Mouse (Mus musculus) neural tube, embryonic 15.5 days (tissue): ENCODE results near the gene Unc93a. TPM values are rescaled to one million over a fixed set of nuclear protein-coding genes. Genes with fewer than 3 reads are reported as not detected.
"Not testable (repeated sequence)": the region's sequence is repeated elsewhere in the genome, so short reads cannot be mapped to it uniquely, and the experiment has no call there.

ENCODE experiments used
- ATAC-seq: fragments of 200-750 bp; cut with Nextera tagmentation; 2 replicates; pipeline ENCODE4 v1.8.0; 2017; ENCODE audit warnings: mild to moderate bottlenecking, moderate TSS enrichment, moderate library complexity; ENCODE audit not compliant: low FRiP score
- H3K27ac ChIP-seq: fragments of 300-500 bp; sonication (generic); replicated peaks from 2 replicates; pipeline ENCODE4 v1.5.1; 2015; ENCODE audit warnings: mild to moderate bottlenecking, inconsistent platforms
- H3K27me3 ChIP-seq: fragments of 300-500 bp; sonication (generic); replicated peaks from 2 replicates; pipeline ENCODE4 v1.6.1; 2015; ENCODE audit warnings: inconsistent platforms
- H3K36me3 ChIP-seq: fragments of 300-500 bp; sonication (generic); 2 replicates; pipeline ENCODE4 v1.6.1; 2015; ENCODE audit warnings: inconsistent platforms
- H3K4me1 ChIP-seq: fragments of 300-500 bp; sonication (generic); 2 replicates; pipeline ENCODE4 v1.6.1; 2015; ENCODE audit warnings: inconsistent platforms
- H3K4me2 ChIP-seq: fragments of 300-500 bp; sonication (generic); 2 replicates; pipeline ENCODE4 v1.6.1; 2015; ENCODE audit warnings: inconsistent platforms, mild to moderate bottlenecking, moderate library complexity
- H3K4me3 ChIP-seq: fragments of 300-500 bp; sonication (generic); replicated peaks from 2 replicates; pipeline ENCODE4 v1.5.1; 2015; ENCODE audit warnings: mild to moderate bottlenecking, inconsistent platforms
- H3K9ac ChIP-seq: fragments of 300-500 bp; sonication (generic); replicated peaks from 2 replicates; pipeline ENCODE4 v1.6.1; 2015; ENCODE audit warnings: mild to moderate bottlenecking, inconsistent platforms
- H3K9me3 ChIP-seq: fragments of 300-500 bp; sonication (generic); replicated peaks from 2 replicates; pipeline ENCODE4 v1.6.1; 2016; ENCODE audit warnings: inconsistent platforms
- WGBS: fragments of 180-500 bp; shearing (Covaris S2); methylation state at CpG from one replicate; pipeline ENCODE4 v1.1.7; 2015; ENCODE audit warnings: mixed read lengths; 5-methylcytosine and 5-hydroxymethylcytosine counted together
- polyA plus RNA-seq: library from polyadenylated mRNA; unstranded; fragments of >200 nt; fragmentation: Nextera tagmentation; extraction: Ambion mirVana; gene quantifications from 2 replicates; pipeline ENCODE4 v1.2.1, GENCODE M21; 2015

Unc93a gene
- not detected in 2 replicates for polyA plus RNA-seq

DNA sequence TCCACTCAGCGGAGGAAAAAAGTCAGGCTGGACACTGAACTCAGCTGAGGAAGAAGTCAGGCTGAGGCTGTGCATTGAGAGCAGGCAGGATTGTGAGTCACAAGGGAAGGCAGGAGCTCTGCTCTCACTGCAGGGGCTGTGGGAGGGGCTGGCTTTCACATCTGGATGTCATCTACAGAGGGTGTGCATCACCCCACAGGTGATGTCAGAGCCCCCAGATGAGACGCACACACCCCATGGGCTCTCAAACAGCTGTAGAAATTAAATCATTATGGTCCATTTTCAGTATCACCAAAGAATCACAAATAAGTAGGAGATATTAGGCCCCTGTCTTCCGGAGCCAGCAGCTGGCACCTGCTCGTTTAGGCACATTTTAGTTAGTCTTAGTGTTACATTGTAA is at the start of gene Unc93a:
Unc93a (minus strand) TSS at position 101 of the 400 bp plus-strand sequence.
- not testable (repeated sequence) for H3K27me3 ChIP-seq, H3K4me3 ChIP-seq, H3K4me1 ChIP-seq, H3K36me3 ChIP-seq, H3K4me2 ChIP-seq, ATAC-seq, H3K9ac ChIP-seq, H3K27ac ChIP-seq, H3K9me3 ChIP-seq
- WGBS, result 74% methylated on average over 3 of the region's 4 CpGs

DNA sequence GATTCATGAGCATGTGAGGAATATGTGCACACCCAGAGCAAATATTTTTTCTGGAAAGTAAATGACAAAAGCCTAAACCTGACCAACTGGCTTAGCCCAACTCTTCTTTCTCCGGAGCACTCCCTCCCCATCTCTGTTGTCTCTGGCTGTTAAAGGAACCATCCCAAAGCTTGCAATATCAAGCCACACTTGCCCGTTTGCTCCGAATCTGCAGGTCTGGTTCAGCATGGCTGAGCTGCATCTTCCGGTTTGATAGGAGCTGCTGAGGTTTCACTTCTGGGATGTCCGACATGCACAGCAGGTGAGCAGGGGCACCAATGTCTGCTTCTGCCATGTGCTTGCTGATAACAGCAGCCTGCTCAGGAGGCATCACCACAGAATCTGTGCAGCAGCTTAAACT is 48.9 kb upstream of the Unc93a start:
- H3K9me3 ChIP-seq, result peaks cover 32% of the 10 kb centered on the region
- 92% methylated on average over 5 of the region's 5 CpGs for WGBS
- H3K27me3 ChIP-seq, H3K36me3 ChIP-seq, ATAC-seq, H3K27ac ChIP-seq, H3K4me3 ChIP-seq, H3K9ac ChIP-seq, H3K4me1 ChIP-seq, H3K4me2 ChIP-seq: not testable (repeated sequence)

DNA sequence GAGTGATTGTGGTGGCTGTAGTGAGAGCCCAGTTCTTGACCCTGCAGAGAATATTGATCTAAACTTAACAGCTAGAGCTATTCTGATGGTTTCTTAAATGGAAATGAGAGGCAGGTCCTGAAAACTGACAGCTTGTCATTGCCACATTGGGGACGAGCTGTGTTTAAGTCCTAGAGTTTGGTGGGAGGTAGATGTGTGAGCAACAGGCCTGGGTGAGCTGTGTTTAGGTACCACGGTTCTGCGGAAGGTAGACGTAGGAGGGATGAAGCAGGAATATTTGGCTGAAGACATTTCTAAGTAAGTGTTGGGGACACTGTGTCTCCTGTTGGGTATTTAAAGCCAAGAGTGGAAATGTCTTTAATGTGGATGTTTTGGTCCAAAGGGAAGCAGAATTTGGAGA is 47.4 kb upstream of the Unc93a start:
- not testable (repeated sequence) for H3K4me1 ChIP-seq, H3K4me3 ChIP-seq, H3K4me2 ChIP-seq, H3K36me3 ChIP-seq, H3K27me3 ChIP-seq, H3K9ac ChIP-seq, ATAC-seq, H3K27ac ChIP-seq
- H3K9me3 ChIP-seq, result peaks cover 25% of the 10 kb centered on the region
- WGBS, result 88% methylated on average over 4 of the region's 4 CpGs

DNA sequence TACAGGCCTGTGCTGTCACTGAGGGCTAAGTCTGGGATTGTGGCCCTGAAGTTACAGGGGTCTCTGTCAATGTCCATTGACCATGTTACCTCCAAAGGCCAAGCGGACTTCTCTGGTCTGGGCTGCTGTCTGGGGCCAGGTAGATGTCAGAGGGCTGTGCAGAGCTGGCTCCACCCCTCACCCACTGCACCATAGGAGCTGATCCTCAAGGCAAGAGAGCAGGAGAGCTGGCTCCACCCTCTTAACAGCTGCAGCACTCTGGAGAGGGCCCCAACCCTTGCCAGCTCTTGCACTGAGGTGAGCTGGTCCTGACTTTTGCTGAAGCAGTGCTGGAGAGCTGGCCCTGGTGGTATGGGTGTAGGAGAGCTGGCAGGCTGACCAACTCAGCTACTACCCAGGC is 46.2 kb upstream of the Unc93a start:
- H3K27me3 ChIP-seq, H3K4me3 ChIP-seq, H3K4me2 ChIP-seq, H3K9ac ChIP-seq, H3K36me3 ChIP-seq, H3K4me1 ChIP-seq, ATAC-seq, H3K27ac ChIP-seq: not testable (repeated sequence)
- H3K9me3 ChIP-seq, result peaks cover 21% of the 10 kb centered on the region
- 60% methylated on average over 1 of the region's 1 CpGs for WGBS

DNA sequence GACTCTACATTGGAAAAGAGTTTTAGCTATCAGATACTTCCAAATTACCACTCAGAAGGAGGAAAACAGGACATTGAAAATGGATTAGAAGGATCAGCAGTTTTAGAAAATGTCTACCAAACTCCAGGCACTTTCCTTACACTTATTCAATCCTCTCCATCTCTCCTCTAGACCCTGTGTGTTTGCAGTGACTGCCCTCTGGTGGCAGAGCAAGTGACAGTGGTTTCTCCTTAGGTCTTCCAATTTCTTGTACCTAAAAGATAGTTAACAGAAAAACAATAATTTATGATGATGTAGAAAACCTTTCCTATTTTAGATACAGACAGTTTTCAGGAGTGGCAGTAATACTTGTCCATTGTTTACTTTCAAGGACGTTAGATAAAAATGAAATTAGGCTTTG is 44.0 kb upstream of the Unc93a start:
- not testable (repeated sequence) for H3K36me3 ChIP-seq, H3K27me3 ChIP-seq, H3K27ac ChIP-seq, H3K4me1 ChIP-seq, ATAC-seq, H3K9ac ChIP-seq, H3K4me2 ChIP-seq, H3K4me3 ChIP-seq
- WGBS, result 14% methylated on average over 1 of the region's 1 CpGs
- peaks cover 12% of the 10 kb centered on the region for H3K9me3 ChIP-seq

DNA sequence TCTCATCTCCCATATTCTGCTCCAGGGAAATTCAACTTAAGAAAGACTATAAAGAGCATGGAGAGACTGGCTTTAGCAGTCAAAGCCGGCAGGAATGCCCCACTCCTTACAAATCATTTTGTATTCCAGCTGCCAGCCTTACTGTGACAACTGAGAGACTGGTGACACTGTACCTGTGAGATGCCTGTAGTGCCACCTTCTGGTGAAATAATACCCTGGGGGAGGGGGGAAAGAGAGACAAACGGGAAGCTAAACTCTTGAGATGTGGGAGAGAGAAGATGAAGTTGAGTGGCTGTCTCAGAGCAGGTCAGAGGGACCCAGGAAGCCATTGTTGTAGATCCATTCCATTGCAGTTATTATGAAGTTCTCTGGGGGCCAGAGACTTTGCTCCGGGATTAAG is 42.4 kb upstream of the Unc93a start:
- not testable (repeated sequence) for H3K4me1 ChIP-seq, H3K9ac ChIP-seq, H3K27me3 ChIP-seq, H3K4me3 ChIP-seq, H3K4me2 ChIP-seq, H3K27ac ChIP-seq, H3K36me3 ChIP-seq, ATAC-seq, H3K9me3 ChIP-seq
- 57% methylated on average over 2 of the region's 3 CpGs for WGBS

DNA sequence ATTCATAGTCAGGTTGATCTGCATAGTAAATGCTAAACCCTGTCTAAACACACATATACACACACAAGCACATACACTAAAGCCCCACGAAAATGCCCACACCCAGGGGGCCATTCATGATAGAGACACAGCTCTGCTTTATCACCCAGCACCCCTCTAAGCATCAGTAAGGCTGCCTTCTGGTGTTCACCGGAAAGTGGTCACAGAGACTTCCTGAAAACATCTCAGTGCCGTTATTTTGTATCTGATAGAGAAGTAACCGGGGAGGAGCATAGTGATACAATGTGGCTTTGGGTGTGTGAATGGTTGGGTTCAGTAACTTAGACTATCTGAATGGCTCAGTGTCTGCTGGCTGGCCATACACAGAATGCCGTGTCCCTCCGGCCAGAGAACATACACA is 42.0 kb upstream of the Unc93a start:
- not testable (repeated sequence) for ATAC-seq, H3K36me3 ChIP-seq, H3K4me3 ChIP-seq, H3K27me3 ChIP-seq, H3K9me3 ChIP-seq, H3K27ac ChIP-seq, H3K4me1 ChIP-seq, H3K4me2 ChIP-seq, H3K9ac ChIP-seq
- 90% methylated on average over 6 of the region's 6 CpGs for WGBS

DNA sequence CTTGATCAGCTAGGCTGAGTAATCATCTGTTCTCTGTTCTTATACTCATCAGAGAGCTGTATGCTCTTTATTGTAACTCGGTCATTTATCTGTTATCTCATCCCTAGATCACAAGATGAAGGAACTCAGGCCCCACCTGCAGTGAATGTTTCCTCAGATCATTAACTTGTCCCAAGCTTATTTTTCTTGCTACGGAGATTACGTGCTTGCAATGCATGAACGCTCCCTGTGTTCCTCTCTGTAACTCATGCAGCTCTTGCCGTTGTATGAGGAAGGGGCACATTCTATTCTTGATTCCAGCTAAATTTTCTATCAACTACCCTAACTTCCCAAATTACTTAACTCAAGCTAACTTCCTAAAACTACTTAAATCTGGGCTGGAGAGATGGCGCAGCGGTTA is 14.5 kb upstream of the Unc93a start:
- 89% methylated on average over 7 of the region's 7 CpGs for WGBS

DNA sequence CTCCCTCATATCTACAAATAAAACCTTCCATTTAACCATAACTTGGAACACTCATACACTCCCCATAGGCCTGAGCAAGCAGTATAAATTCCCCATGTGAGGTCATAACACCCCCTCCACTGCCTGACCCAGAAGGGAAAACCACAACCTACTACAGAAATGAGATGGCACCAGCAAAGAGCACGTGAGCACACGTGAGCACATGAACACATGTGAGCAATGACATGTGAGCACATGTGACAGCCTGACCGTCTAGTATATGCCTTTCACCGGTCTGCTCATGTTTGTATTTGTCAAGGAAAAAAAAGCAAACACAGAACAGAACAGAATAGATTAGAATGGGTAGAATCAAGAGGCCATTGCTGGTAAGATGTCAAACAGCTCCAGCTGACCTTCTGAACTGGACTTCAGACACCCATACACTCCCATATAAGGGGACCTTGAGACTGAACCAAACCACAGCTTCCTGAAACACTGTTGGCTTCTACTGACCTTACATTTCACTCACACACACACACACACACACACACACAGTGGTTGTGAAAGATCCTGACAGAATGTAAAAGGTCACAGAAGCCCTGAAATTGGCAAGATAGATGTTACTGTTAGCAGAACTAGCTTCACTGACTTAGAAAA is 13.1 kb upstream of the Unc93a start:
- not testable (repeated sequence) for H3K4me3 ChIP-seq, H3K9ac ChIP-seq, H3K4me2 ChIP-seq, H3K9me3 ChIP-seq, H3K36me3 ChIP-seq, H3K27me3 ChIP-seq, H3K27ac ChIP-seq, H3K4me1 ChIP-seq, ATAC-seq
- WGBS, result 90% methylated on average over 4 of the region's 4 CpGs

More for the DNA sequence above, 14.5 kb upstream of the Unc93a start:
- not testable (repeated sequence) for H3K27ac ChIP-seq, ATAC-seq, H3K9ac ChIP-seq, H3K4me2 ChIP-seq, H3K4me1 ChIP-seq, H3K36me3 ChIP-seq, H3K9me3 ChIP-seq, H3K27me3 ChIP-seq, H3K4me3 ChIP-seq

DNA sequence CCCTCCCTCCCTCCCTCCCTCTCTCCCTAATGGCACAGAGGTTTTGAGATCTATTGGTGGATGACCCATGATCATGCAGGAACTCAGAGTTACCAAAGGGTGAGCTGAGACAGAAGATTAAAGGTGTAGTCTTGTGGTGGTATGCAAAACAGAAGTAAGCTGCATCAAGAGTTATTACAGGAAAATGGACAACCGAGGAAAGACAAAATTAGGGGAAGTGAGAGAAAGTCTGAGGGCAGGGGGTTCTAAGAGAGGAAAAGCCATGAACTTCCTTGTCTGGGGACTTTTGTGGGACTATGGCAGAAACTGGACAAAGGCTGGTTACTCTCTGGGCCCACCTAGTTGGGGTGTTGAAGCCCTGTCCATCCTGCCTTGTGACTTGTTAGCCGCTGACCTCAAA is 11.1 kb upstream of the Unc93a start:
- not testable (repeated sequence) for H3K9ac ChIP-seq, H3K4me1 ChIP-seq, H3K9me3 ChIP-seq, H3K36me3 ChIP-seq, ATAC-seq, H3K27ac ChIP-seq, H3K4me3 ChIP-seq, H3K4me2 ChIP-seq, H3K27me3 ChIP-seq
- WGBS, result no CpG with 5 or more reads among the region's 2 CpGs

DNA sequence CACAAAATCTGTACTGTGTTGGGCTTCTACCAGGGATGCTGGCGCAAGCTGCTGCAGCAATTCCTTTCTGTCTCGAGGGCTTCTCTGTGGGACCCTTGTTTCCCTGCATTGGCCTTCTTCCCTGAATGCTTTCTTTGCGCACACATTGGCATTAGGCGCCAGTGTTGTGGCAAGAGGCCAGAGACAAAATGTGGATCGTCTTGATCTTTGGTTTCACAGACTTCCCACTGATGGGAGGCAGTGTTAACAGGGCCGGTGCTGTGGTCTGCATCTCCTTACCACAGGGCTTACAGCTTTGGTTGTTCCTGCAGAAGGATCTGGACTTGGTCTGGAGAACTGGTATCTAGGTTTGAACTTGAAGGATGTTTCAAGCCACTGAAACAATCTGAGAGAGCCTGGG is 3.7 kb upstream of the Unc93a start:
- not testable (repeated sequence) for H3K27ac ChIP-seq, H3K4me3 ChIP-seq, H3K27me3 ChIP-seq, H3K36me3 ChIP-seq, H3K9me3 ChIP-seq, H3K4me2 ChIP-seq, H3K4me1 ChIP-seq, H3K9ac ChIP-seq, ATAC-seq
- 90% methylated on average over 1 of the region's 6 CpGs for WGBS

DNA sequence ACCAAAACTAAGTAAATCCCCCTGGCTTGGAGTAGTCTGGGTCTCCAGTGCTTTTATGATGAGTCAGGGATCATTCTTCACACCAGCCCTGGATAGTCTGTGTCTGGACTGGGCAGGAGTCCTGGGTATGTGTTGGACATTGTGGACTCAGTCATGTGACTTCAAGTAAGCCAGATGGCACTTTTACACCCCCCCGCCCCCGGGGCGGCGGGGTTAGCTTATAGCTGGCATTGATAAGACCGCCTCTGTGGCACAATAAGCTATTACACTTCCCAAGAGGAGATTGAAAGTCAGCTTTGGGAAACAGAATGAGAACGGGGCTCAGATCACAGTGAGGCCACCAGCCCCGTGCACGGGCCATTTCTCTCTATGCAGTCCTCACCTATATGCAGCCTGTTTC is 742 bp upstream of the Unc93a start:
- 75% methylated on average over 8 of the region's 8 CpGs for WGBS
- H3K9ac ChIP-seq, H3K27me3 ChIP-seq, H3K27ac ChIP-seq, ATAC-seq, H3K36me3 ChIP-seq, H3K9me3 ChIP-seq, H3K4me3 ChIP-seq, H3K4me2 ChIP-seq, H3K4me1 ChIP-seq: not testable (repeated sequence)
